In genomic region chr9:59965046-59965445, GRCm38 (mm10) we compare ENCODE assay signal across 36 mouse cellular contexts. TPM values are rescaled to one million over a fixed set of nuclear protein-coding genes. Genes with fewer than 3 reads are reported as not detected.
"Had no signal": no experiment of that assay in that cellular context is flagged by ENCODE, and none has a peak within 500 bp of the region (broad histone marks: within the 10 kb centered on the region; RNA-seq: fewer than 3 reads in every experiment).

No protein-coding gene starts in this region.

- H3K27ac ChIP-seq: gastrocnemius, adult 2 months; hindbrain, embryonic 10.5 days; hindbrain, embryonic 12.5 days; hindbrain, embryonic 14.5 days; intestine, embryonic 15.5 days; layer of hippocampus, adult 2 months; liver, embryonic 12.5 days; liver, embryonic 14.5 days had no signal

- H3K9ac ChIP-seq: heart, embryonic 12.5 days; hindbrain, embryonic 12.5 days; hindbrain, embryonic 14.5 days; intestine, embryonic 15.5 days; liver, embryonic 12.5 days; liver, embryonic 14.5 days had no signal

- DNase-seq: gastrocnemius, adult 2 months; gastrocnemius, postnatal 10 days; gastrocnemius, postnatal 25 days; heart, adult 18-20 months; heart, postnatal 10 days; heart, postnatal 4 days; kidney, adult 2 months; kidney, adult 9 months; kidney, postnatal 10 days; kidney, postnatal 25 days; kidney, postnatal 4 days had no signal

- H3K4me1 ChIP-seq: intestine, embryonic 15.5 days; liver, embryonic 12.5 days had no signal

- H3K36me3 ChIP-seq: heart, embryonic 10.5 days; heart, embryonic 12.5 days; hindbrain, embryonic 10.5 days; hindbrain, embryonic 12.5 days; intestine, embryonic 15.5 days; liver, embryonic 12.5 days had no signal

- H3K27me3 ChIP-seq: heart, embryonic 12.5 days; hindbrain, embryonic 12.5 days; intestine, embryonic 15.5 days had no signal

- H3K9me3 ChIP-seq: heart, embryonic 10.5 days; heart, embryonic 12.5 days; hindbrain, embryonic 10.5 days; hindbrain, embryonic 12.5 days; intestine, embryonic 15.5 days; liver, embryonic 12.5 days had no signal

- ATAC-seq: hindbrain, embryonic 16.5 days; inflammation-experienced regulatory T-cells, adult 6 months; intestine, embryonic 15.5 days; intestine, postnatal 0 days; liver, embryonic 12.5 days had no signal

- H3K4me2 ChIP-seq: heart, embryonic 12.5 days; hindbrain, embryonic 12.5 days; hindbrain, embryonic 14.5 days; intestine, embryonic 15.5 days; liver, embryonic 12.5 days had no signal

- H3K4me3 ChIP-seq: gastrocnemius, adult 2 months; heart, embryonic 10.5 days; heart, embryonic 12.5 days; hindbrain, embryonic 10.5 days; hindbrain, embryonic 12.5 days; intestine, embryonic 15.5 days; layer of hippocampus, adult 2 months; liver, embryonic 12.5 days had no signal

RNA-seq across cellular contexts. Expression of gene Nr2e3, which starts 4.6 kb away (rescaled TPM):
- total RNA-seq: gastrocnemius, adult 2 months; gastrocnemius, postnatal 10 days; gastrocnemius, postnatal 25 days; gastrocnemius, postnatal 4 days; granulocyte monocyte progenitor cell, adult 5-6 weeks; heart, adult 18-20 months; heart, adult 8-10 months; heart, postnatal 10 days; heart, postnatal 25 days; heart, postnatal 4 days; layer of hippocampus, adult 2 months; layer of hippocampus, postnatal 10 days; layer of hippocampus, postnatal 25 days; left cerebral cortex, adult 18-20 months; left cerebral cortex, postnatal 14 days; left cerebral cortex, postnatal 36 days; liver, adult 2 months had no signal
- polyA plus RNA-seq: heart, embryonic 14.5 days; heart, embryonic 16.5 days; hindbrain, embryonic 10.5 days; hindbrain, embryonic 14.5 days; hindbrain, embryonic 16.5 days; inflammation-experienced regulatory T-cells, adult 6 months; kidney, embryonic 16.5 days; liver, adult 2 months; liver, embryonic 12.5 days; liver, embryonic 14.5 days had no signal
